Mouse (Mus musculus): ENCODE data around the gene Stim2.

The Stim2 gene

GRCm38 (mm10) chr5:53995316-53995715, 3.0 kb upstream of the Stim2 start:
- DNase-seq (ENCODE audit: low spot score), result peak; percentile 78

- DNase-seq (ENCODE audit: low spot score), result no peak
Measured at GRCm38 (mm10) chr5:53996822-53997221, 1.5 kb upstream of the Stim2 start.

GRCm38 (mm10) chr5:53998743-53999460, 603 bp downstream of the Stim2 start:
- DNase-seq (ENCODE audit: low spot score), result peak; percentile 74

- no peak for DNase-seq (ENCODE audit: low spot score)
Measured at GRCm38 (mm10) chr5:53999461-53999770, 1.1 kb downstream of the Stim2 start.

- peak; percentile 21 for DNase-seq (ENCODE audit: low spot score)
Measured at GRCm38 (mm10) chr5:53999831-54000230, 1.5 kb downstream of the Stim2 start.

- DNase-seq (ENCODE audit: low spot score), result no peak
Measured at GRCm38 (mm10) chr5:54001021-54001420, 2.7 kb downstream of the Stim2 start.

GRCm38 (mm10) chr5:54005111-54005864, 7.0 kb downstream of the Stim2 start:
- DNase-seq (ENCODE audit: low spot score), result no peak

GRCm38 (mm10) chr5:54005865-54006225, 7.5 kb downstream of the Stim2 start:
- no peak for DNase-seq (ENCODE audit: low spot score)

- no peak for DNase-seq (ENCODE audit: low spot score)
Measured at GRCm38 (mm10) chr5:54006845-54007244, 8.5 kb downstream of the Stim2 start.

- DNase-seq (ENCODE audit: low spot score), result no peak
Measured at GRCm38 (mm10) chr5:54007617-54008016, 9.3 kb downstream of the Stim2 start.

- DNase-seq (ENCODE audit: low spot score), result no peak
Measured at GRCm38 (mm10) chr5:54013271-54013670, 15.0 kb downstream of the Stim2 start.

- DNase-seq (ENCODE audit: low spot score), result no peak
Measured at GRCm38 (mm10) chr5:54017143-54017542, 18.8 kb downstream of the Stim2 start.

GRCm38 (mm10) chr5:54018856-54019255, 20.6 kb downstream of the Stim2 start:
- no peak for DNase-seq (ENCODE audit: low spot score)

GRCm38 (mm10) chr5:54019546-54019945, 21.2 kb downstream of the Stim2 start:
- no peak for DNase-seq (ENCODE audit: low spot score)

- no peak for DNase-seq (ENCODE audit: low spot score)
Measured at GRCm38 (mm10) chr5:54024610-54025009, 26.3 kb downstream of the Stim2 start.

- DNase-seq (ENCODE audit: low spot score), result no peak
Measured at GRCm38 (mm10) chr5:54025630-54026029, 27.3 kb downstream of the Stim2 start.

- no peak for DNase-seq (ENCODE audit: low spot score)
Measured at GRCm38 (mm10) chr5:54033217-54033616, 34.9 kb downstream of the Stim2 start.

GRCm38 (mm10) chr5:54034680-54035079, 36.4 kb downstream of the Stim2 start:
- DNase-seq (ENCODE audit: low spot score), result no peak

- DNase-seq (ENCODE audit: low spot score), result no peak
Measured at GRCm38 (mm10) chr5:54038615-54039014, 40.3 kb downstream of the Stim2 start.

- DNase-seq (ENCODE audit: low spot score), result no peak
Measured at GRCm38 (mm10) chr5:54040527-54040926, 42.2 kb downstream of the Stim2 start.

- no peak for DNase-seq (ENCODE audit: low spot score)
Measured at GRCm38 (mm10) chr5:54042013-54042412, 43.7 kb downstream of the Stim2 start.

- DNase-seq (ENCODE audit: low spot score), result no peak
Measured at GRCm38 (mm10) chr5:54045523-54045922, 47.2 kb downstream of the Stim2 start.

GRCm38 (mm10) chr5:54046432-54046831, 48.1 kb downstream of the Stim2 start:
- no peak for DNase-seq (ENCODE audit: low spot score)

Measured in retina, embryonic 14.5 days (tissue).